Mouse (Mus musculus) ES-Bruce4 (cell line): Measurements from ENCODE around the gene Tekt2.

Experiments
- CTCF ChIP-seq: IDR thresholded peaks from one replicate; pipeline ENCODE4 v1.8.1; 2011; ENCODE audit warnings: low read depth, low read length
- POLR2A ChIP-seq: IDR thresholded peaks from one replicate; pipeline ENCODE4 v1.8.1; 2011; ENCODE audit warnings: low read length; ENCODE audit not compliant: insufficient read depth

- TF ChIP-seq CTCF (no peak), POLR2A (no peak)
Observed at GRCm38 (mm10) chr4:126287302-126287995, 38.0 kb downstream of the Tekt2 start.
